Mouse (Mus musculus) thymus, adult 2 months (tissue): Measurements from ENCODE around the gene Gm49510.

Experiments used
- CTCF ChIP-seq: fragments of 200-500 bp; IDR thresholded peaks from 2 replicates; pipeline ENCODE4 v1.5.1; 2012; ENCODE audit warnings: mild to moderate bottlenecking, control low read depth, low read length, moderate library complexity, borderline replicate concordance; ENCODE audit not compliant: control insufficient read depth, poor library complexity, insufficient read depth; ENCODE audit errors: extremely low read depth
- POLR2A ChIP-seq: fragments of 200-500 bp; IDR thresholded peaks from 2 replicates; pipeline ENCODE4 v1.6.1; 2012; ENCODE audit warnings: mild to moderate bottlenecking, low read length, control low read depth, moderate library complexity; ENCODE audit not compliant: control insufficient read depth, poor library complexity, insufficient read depth; ENCODE audit errors: extremely low read depth

DNA sequence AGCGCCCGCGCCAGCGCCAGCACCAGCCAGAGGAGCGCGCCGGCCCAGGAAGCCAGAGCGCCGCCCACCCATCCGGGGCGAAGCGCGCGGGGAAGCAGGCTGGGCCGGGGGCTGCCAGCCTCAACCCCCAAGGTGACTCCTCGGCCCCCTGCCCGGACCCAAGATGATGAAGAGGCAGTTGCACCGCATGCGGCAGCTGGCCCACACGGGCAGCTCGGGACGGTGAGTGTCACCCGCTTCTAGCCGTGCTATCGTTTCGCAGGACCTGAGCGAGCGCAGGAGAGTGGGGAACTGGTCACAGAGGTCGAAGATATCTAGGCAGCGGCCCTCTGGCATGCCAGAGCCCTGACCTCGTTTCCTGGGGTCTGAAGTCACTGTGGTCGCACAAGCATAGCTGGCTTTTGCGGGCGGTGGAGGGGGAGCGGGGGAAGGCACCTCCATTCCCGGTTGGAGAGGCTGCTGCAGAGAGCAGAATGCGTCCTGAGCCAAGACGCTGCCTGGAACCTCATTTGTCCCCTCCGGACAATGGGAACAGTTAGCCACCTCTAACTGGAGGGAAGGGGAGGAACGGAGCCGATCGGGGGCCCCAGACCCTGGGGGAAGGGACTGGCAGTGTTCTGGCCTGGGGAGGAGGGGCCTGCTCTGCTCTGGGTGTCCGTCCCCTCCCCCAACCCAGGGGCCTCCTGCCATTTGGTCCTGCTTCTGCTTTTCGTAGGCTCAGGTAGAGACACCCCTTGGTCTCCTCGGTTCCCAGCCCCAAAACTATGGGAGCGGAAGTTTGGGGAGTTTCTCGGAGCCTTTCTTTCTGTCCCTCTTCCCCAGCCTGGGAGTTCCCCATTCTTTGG lies 495 bp downstream of the Gm49510 start, which contains the start of gene Sh3bp1:
- TF ChIP-seq POLR2A: peak; percentile 83
- TF ChIP-seq CTCF: no peak
